ENCODE assay signal across 10 mouse cellular contexts in genomic region chr17:50149690-50150210, GRCm38 (mm10). TPM values are rescaled to one million over a fixed set of nuclear protein-coding genes. Genes with fewer than 3 reads are reported as not detected.
A peak's percentile ranks its signal among the peaks of the same experiment; 100 is the strongest.
DNase-seq lines count a peak whose midpoint lies in the region; ATAC-seq and TF ChIP-seq lines count a peak whose summit lies in the region.
"Had no signal": no experiment of that assay in that cellular context is flagged by ENCODE, and none has a peak within 500 bp of the region (broad histone marks: within the 10 kb centered on the region; RNA-seq: fewer than 3 reads in every experiment).

No protein-coding gene starts in this region.

- H3K27ac ChIP-seq in layer of hippocampus, adult 2 months, result peak overlapping the region; percentile 80
- H3K27ac ChIP-seq in forebrain, postnatal 0 days (ENCODE audit: low read depth, low read length), result peak overlapping the region; percentile 66
- H3K27ac ChIP-seq in neural tube, embryonic 14.5 days (ENCODE audit: low read depth, low read length), result peak overlapping the region; percentile 78

- peak overlapping the region; percentile 10; the same call in 1 of the 2 replicates for H3K4me3 ChIP-seq in layer of hippocampus, adult 2 months
- H3K4me3 ChIP-seq in forebrain, postnatal 0 days (ENCODE audit: low read depth, low read length), result no peak overlapping the region
- no peak overlapping the region for H3K4me3 ChIP-seq in neural tube, embryonic 14.5 days (ENCODE audit: low read depth, low read length)

- H3K9ac ChIP-seq in forebrain, postnatal 0 days, result 0 out of 2 replicates have a peak overlapping the region, but pooled peaks have one; percentile 2
- H3K9ac ChIP-seq in neural tube, embryonic 14.5 days (replicated peaks; ENCODE audit: low read depth, low read length), result no peak overlapping the region

- 0 out of 2 replicates have a peak overlapping the region, but pooled peaks have one; percentile 8 for H3K4me2 ChIP-seq in forebrain, postnatal 0 days (ENCODE audit: low read depth)
- peak overlapping the region; percentile 30 for H3K4me2 ChIP-seq in neural tube, embryonic 14.5 days (ENCODE audit: low read depth, low read length)

- DNase-seq in cerebellum, postnatal 14 days, result peak; percentile 19 to 25
- no peak for DNase-seq in cerebellum, adult 8-10 months
- no peak for DNase-seq in layer of hippocampus, adult 2 months (ENCODE audit: low spot score in 2 of 2)
- no peak for DNase-seq in layer of hippocampus, postnatal 25 days (ENCODE audit: extremely low spot score in 1 of 2, low spot score in 1 of 2)
- no peak for DNase-seq in forebrain, postnatal 0 days
- DNase-seq in left cerebral cortex, adult 8-10 months (ENCODE audit: low spot score in 2 of 2), result no peak
- no peak for DNase-seq in urinary bladder, postnatal 36 days (ENCODE audit: low spot score in 2 of 2)
- DNase-seq: cerebellum, adult 2 months; lung, adult 2 months had no signal

- TF ChIP-seq CTCF in layer of hippocampus, adult 2 months (conservative IDR thresholded peaks at IDR 0.05), result no peak
- TF ChIP-seq CTCF in forebrain, postnatal 0 days (IDR thresholded peaks at IDR 0.05; ENCODE audit: low read depth), result no peak

- H3K9me3 ChIP-seq in forebrain, postnatal 0 days (ENCODE audit: low read length), result no peaks in the 10 kb centered on the region
- no peaks in the 10 kb centered on the region for H3K9me3 ChIP-seq in neural tube, embryonic 14.5 days (ENCODE audit: control insufficient read depth, low read length)

- H3K36me3 ChIP-seq in forebrain, postnatal 0 days (ENCODE audit: insufficient read depth), result no peaks in the 10 kb centered on the region
- H3K36me3 ChIP-seq in neural tube, embryonic 14.5 days (ENCODE audit: control insufficient read depth, insufficient read depth, low read length), result no peaks in the 10 kb centered on the region

- H3K4me1 ChIP-seq in forebrain, postnatal 0 days (ENCODE audit: insufficient read depth), result 0 out of 2 replicates have a peak, but pooled peaks cover 7% of the 10 kb centered on the region
- peaks cover 20% of the 10 kb centered on the region for H3K4me1 ChIP-seq in neural tube, embryonic 14.5 days (ENCODE audit: control insufficient read depth, insufficient read depth, low read length)

- H3K27me3 ChIP-seq in forebrain, postnatal 0 days (ENCODE audit: insufficient read depth, low read length), result no peaks in the 10 kb centered on the region
- no peaks in the 10 kb centered on the region for H3K27me3 ChIP-seq in neural tube, embryonic 14.5 days (ENCODE audit: control insufficient read depth, insufficient read depth, low read length)

- 71% methylated on average over 14 of the region's 14 CpGs for WGBS in forebrain, postnatal 0 days
- 54% methylated on average over 14 of the region's 14 CpGs for WGBS in neural tube, embryonic 14.5 days

- no peak for ATAC-seq in forebrain, postnatal 0 days
- ATAC-seq in neural tube, embryonic 14.5 days (ENCODE audit: low read depth), result 0 out of 2 replicates have a peak, but pooled peaks have one; percentile 9

RNA-seq across cellular contexts. Expression of gene Rftn1, which starts 40.7 kb away (rescaled TPM):
- total RNA-seq in layer of hippocampus, adult 2 months (2021), result 10 to 100 TPM; 14.3 to 16.5 TPM
- total RNA-seq in layer of hippocampus, postnatal 25 days (2021), result 10 to 100 TPM; 14.2 to 14.7 TPM
- 30.6 and 58.3 TPM in 2 replicates for total RNA-seq in forebrain, postnatal 0 days (2014; rRNA removed)
- polyA plus RNA-seq in forebrain, postnatal 0 days (2015; fragmentation: Nextera tagmentation; extraction: Ambion mirVana), result 13.4 and 27.4 TPM in 2 replicates
- 20.0 and 20.4 TPM in 2 replicates for polyA plus RNA-seq in neural tube, embryonic 14.5 days (2014; fragmentation: Nextera tagmentation; extraction: Ambion mirVana)
- 10 to 100 TPM; 11.5 to 15.3 (median 13.1) TPM for total RNA-seq in left cerebral cortex, adult 8-10 months (2022)

Comparison
In these comparisons a context has a peak if more than half of its experiments do, and no peak if none do; other contexts are left out.
1. DNase-seq: peak in cerebellum, postnatal 14 days (2 of 2); none in cerebellum, adult 8-10 months (single experiment), layer of hippocampus, adult 2 months (0 of 2), layer of hippocampus, postnatal 25 days (0 of 2), forebrain, postnatal 0 days (single experiment), left cerebral cortex, adult 8-10 months (0 of 2) and urinary bladder, postnatal 36 days (0 of 2).
2. Peak in every context shown above with its lines, with median percentiles within 50 percentile points of each other: H3K27ac ChIP-seq.